Mouse (Mus musculus) C2C12 (cell line): ENCODE measurements around the gene Tmem171. TPM values are rescaled to one million over a fixed set of nuclear protein-coding genes. Genes with fewer than 3 reads are reported as not detected.

Source experiments
- H3K27me3 ChIP-seq: one replicate; pipeline ENCODE4 v1.6.1; 2011; ENCODE audit not compliant: control insufficient read depth, insufficient read depth, insufficient read length
- H3K36me3 ChIP-seq: one replicate; pipeline ENCODE4 v1.6.1; 2011; ENCODE audit not compliant: control insufficient read depth, insufficient read depth
- H3K4me3 ChIP-seq: one replicate; pipeline ENCODE4 v1.5.1; 2011; ENCODE audit warnings: mild to moderate bottlenecking, control low read depth; ENCODE audit not compliant: poor library complexity, insufficient read depth, severe bottlenecking
- H3K79me2 ChIP-seq: one replicate; pipeline ENCODE4 v1.6.1; 2011; ENCODE audit not compliant: control insufficient read depth, insufficient read depth
- H3K79me3 ChIP-seq: one replicate; pipeline ENCODE4 v1.6.1; 2011; ENCODE audit warnings: low read depth, control low read depth
- H3ac ChIP-seq: one replicate; pipeline ENCODE3; 2011; ENCODE audit warnings: low read depth; ENCODE audit not compliant: control insufficient read depth, insufficient read length
- CEBPB ChIP-seq: IDR thresholded peaks from one replicate; pipeline ENCODE4 v1.6.1; 2011; ENCODE audit warnings: low read depth, mild to moderate bottlenecking, control low read depth, moderate library complexity
- CTCF ChIP-seq: IDR thresholded peaks from one replicate; pipeline ENCODE4 v1.5.1; 2011; ENCODE audit not compliant: control insufficient read depth, insufficient read depth, insufficient read length
- FOSL1 ChIP-seq: IDR thresholded peaks from one replicate; pipeline ENCODE4 v1.8.0; 2011; ENCODE audit warnings: mild to moderate bottlenecking, low read length; ENCODE audit not compliant: poor library complexity, insufficient read depth, severe bottlenecking
- MAX ChIP-seq: IDR thresholded peaks from one replicate; pipeline ENCODE4 v1.6.1; 2011; ENCODE audit warnings: mild to moderate bottlenecking, control low read depth
- MYOD1 ChIP-seq: IDR thresholded peaks from one replicate; pipeline ENCODE4 v1.6.1; 2011; ENCODE audit warnings: low read depth; ENCODE audit not compliant: control insufficient read depth, insufficient read length
- MYOG ChIP-seq: IDR thresholded peaks from one replicate; pipeline ENCODE4 v1.6.1; 2011; ENCODE audit not compliant: control insufficient read depth, insufficient read length; ENCODE audit errors: extremely low read depth
- USF1 ChIP-seq: IDR thresholded peaks from one replicate; pipeline ENCODE4 v1.6.1; 2011; ENCODE audit warnings: low read depth, mild to moderate bottlenecking, control low read depth, moderate library complexity
- polyA plus RNA-seq: library from polyadenylated mRNA; unstranded; fragments of >200 nt; fragmentation: generic; extraction: Trizol; gene quantifications from one replicate; pipeline ENCODE4 v1.2.1, GENCODE M21; 2012; ENCODE audit warnings: missing spikeins

Tmem171 gene
- polyA plus RNA-seq, 1 experiment = 13.0 TPM

DNA sequence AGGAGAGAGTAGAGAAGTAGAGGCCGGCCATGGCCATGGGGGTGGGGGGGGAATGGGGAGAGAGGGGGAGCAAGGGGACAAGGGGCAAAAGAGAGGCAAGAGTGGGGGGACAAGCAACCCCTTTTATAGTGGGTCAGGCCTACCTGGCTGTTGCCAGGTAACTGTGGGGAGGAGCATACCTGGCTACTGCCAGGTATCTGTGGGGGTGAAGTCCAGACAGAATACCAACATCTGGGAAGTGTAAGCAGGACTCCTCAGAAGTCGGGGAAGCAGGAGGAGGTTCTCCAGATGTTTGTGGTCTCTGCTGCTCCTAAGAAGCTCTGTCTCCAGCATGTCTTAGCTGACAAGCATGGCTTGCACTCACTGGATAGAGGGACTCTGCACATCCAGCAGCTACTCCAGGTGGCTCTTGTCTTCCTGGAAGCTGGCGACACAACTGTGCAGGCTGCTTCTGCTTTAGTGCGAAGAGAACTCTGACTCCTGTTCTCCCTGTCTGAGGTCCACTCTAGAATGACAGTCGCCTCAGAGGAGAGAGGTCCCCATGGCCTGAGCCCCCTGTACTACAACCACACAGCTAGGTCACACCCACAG is 14.1 kb downstream of the Tmem171 start:
- no peaks in the 10 kb centered on the region for H3K27me3 ChIP-seq

GRCm38 (mm10) chr13:98679631-98680041 is 15.0 kb downstream of the Tmem171 start:
- no peak overlapping the region for H3ac ChIP-seq
- no peaks in the 10 kb centered on the region for H3K79me3 ChIP-seq
- no peaks in the 10 kb centered on the region for H3K27me3 ChIP-seq
- no peaks in the 10 kb centered on the region for H3K36me3 ChIP-seq
- H3K4me3 ChIP-seq = no peak overlapping the region
- H3K79me2 ChIP-seq = no peaks in the 10 kb centered on the region
- no peak for TF ChIP-seq MYOG

More for the DNA sequence above, 14.1 kb downstream of the Tmem171 start:
- Histone ChIP-seq H3K79me2 (no peaks in the 10 kb centered on the region), H3K79me3 (no peaks in the 10 kb centered on the region), H3K4me3 (no peak overlapping the region), H3ac (no peak overlapping the region), H3K36me3 (no peaks in the 10 kb centered on the region)
- TF ChIP-seq FOSL1 = no peak
- TF ChIP-seq CEBPB = no peak
- no peak for TF ChIP-seq CTCF
- no peak for TF ChIP-seq MAX
- TF ChIP-seq MYOG = no peak
- no peak for TF ChIP-seq MYOD1
- no peak for TF ChIP-seq USF1

- no peak overlapping the region for H3ac ChIP-seq
- no peaks in the 10 kb centered on the region for H3K79me2 ChIP-seq
- no peak overlapping the region for H3K4me3 ChIP-seq
- H3K27me3 ChIP-seq = no peaks in the 10 kb centered on the region
- H3K36me3 ChIP-seq = no peaks in the 10 kb centered on the region
- TF ChIP-seq FOSL1 (no peak), USF1 (no peak), MYOD1 (no peak), CEBPB (no peak), CTCF (no peak), MAX (no peak), MYOG (no peak)
- no peaks in the 10 kb centered on the region for H3K79me3 ChIP-seq
These were observed 15.4 kb downstream of the Tmem171 start for GRCm38 (mm10) chr13:98679230-98679629.

- H3K79me2 ChIP-seq = no peaks in the 10 kb centered on the region
- no peaks in the 10 kb centered on the region for H3K36me3 ChIP-seq
- H3ac ChIP-seq = no peak overlapping the region
- no peaks in the 10 kb centered on the region for H3K27me3 ChIP-seq
- TF ChIP-seq CTCF (no peak), MAX (no peak), USF1 (no peak), MYOD1 (no peak), CEBPB (no peak), FOSL1 (no peak), MYOG (no peak)
- H3K79me3 ChIP-seq = no peaks in the 10 kb centered on the region
- H3K4me3 ChIP-seq = no peak overlapping the region
These were observed 20.7 kb downstream of the Tmem171 start for GRCm38 (mm10) chr13:98673922-98674321.

- TF ChIP-seq MYOD1 = no peak
- TF ChIP-seq MAX = no peak
- TF ChIP-seq MYOG = no peak
- no peak for TF ChIP-seq USF1
- no peak for TF ChIP-seq FOSL1
- no peak for TF ChIP-seq CTCF
- no peak for TF ChIP-seq CEBPB
- H3K4me3 ChIP-seq = no peak overlapping the region
- no peaks in the 10 kb centered on the region for H3K79me3 ChIP-seq
- H3K27me3 ChIP-seq = no peaks in the 10 kb centered on the region
- H3ac ChIP-seq = no peak overlapping the region
- no peaks in the 10 kb centered on the region for H3K79me2 ChIP-seq
- no peaks in the 10 kb centered on the region for H3K36me3 ChIP-seq
These were observed 25.3 kb downstream of the Tmem171 start for GRCm38 (mm10) chr13:98669296-98669695.

GRCm38 (mm10) chr13:98667316-98667715 is 27.3 kb downstream of the Tmem171 start:
- H3K79me3 ChIP-seq = no peaks in the 10 kb centered on the region
- no peaks in the 10 kb centered on the region for H3K27me3 ChIP-seq
- no peak overlapping the region for H3ac ChIP-seq
- H3K79me2 ChIP-seq = no peaks in the 10 kb centered on the region
- H3K4me3 ChIP-seq = no peak overlapping the region
- no peaks in the 10 kb centered on the region for H3K36me3 ChIP-seq
- TF ChIP-seq CEBPB (no peak), MYOD1 (no peak), USF1 (no peak), MYOG (no peak), FOSL1 (no peak), MAX (no peak), CTCF (no peak)
